Mouse (Mus musculus): Measurements from ENCODE around the gene Lin28b. TPM values are rescaled to one million over a fixed set of nuclear protein-coding genes. Genes with fewer than 3 reads are reported as not detected.
A peak's percentile ranks its signal among the peaks of the same experiment; 100 is the strongest.

Gene Lin28b
- total and polyA plus RNA-seq, 3 experiments = 0.06 to 0.16 TPM; not detected in 1

- intact Hi-C loops (cut with DNase I) = no loop called here
- peaks cover 15% of the 10 kb centered on the region for H3K27me3 ChIP-seq (ENCODE audit: control insufficient read depth, insufficient read depth, low read length)
- H3K36me3 ChIP-seq (ENCODE audit: control insufficient read depth, insufficient read depth, low read length) = no peaks in the 10 kb centered on the region
- 40% methylated on average over 2 of the region's 2 CpGs for WGBS
- no peak overlapping the region for H3K27ac ChIP-seq
- H3K79me2 ChIP-seq (replicated peaks; ENCODE audit: control insufficient read depth, insufficient read depth, low read length) = no peaks in the 10 kb centered on the region
- H3K9ac ChIP-seq (ENCODE audit: low read depth, low read length) = no peak overlapping the region
- no peak for DNase-seq
- H3K4me3 ChIP-seq = no peak overlapping the region
- TF ChIP-seq POLR2A (IDR thresholded peaks at IDR 0.05; ENCODE audit: insufficient read depth, low read depth, low read length) (no peak), EP300 (IDR thresholded peaks at IDR 0.05; ENCODE audit: insufficient read depth, low read depth, low read length) (no peak), CTCF (IDR thresholded peaks at IDR 0.05) (no peak)
- H3K4me1 ChIP-seq (ENCODE audit: control insufficient read depth, insufficient read depth, low read length) = no peaks in the 10 kb centered on the region
These were observed 3.0 kb downstream of the Lin28b start for GRCm38 (mm10) chr10:45483210-45483609.

- H3K9ac ChIP-seq (ENCODE audit: low read depth, low read length) = no peak overlapping the region
- H3K79me2 ChIP-seq (replicated peaks; ENCODE audit: control insufficient read depth, insufficient read depth, low read length) = no peaks in the 10 kb centered on the region
- peak; percentile 6 to 28 for DNase-seq
- peaks cover 6% of the 10 kb centered on the region for H3K27me3 ChIP-seq (ENCODE audit: control insufficient read depth, insufficient read depth, low read length)
- intact Hi-C loops (cut with DNase I) = no loop called here
- TF ChIP-seq POLR2A (IDR thresholded peaks at IDR 0.05; ENCODE audit: insufficient read depth, low read depth, low read length) (no peak), EP300 (IDR thresholded peaks at IDR 0.05; ENCODE audit: insufficient read depth, low read depth, low read length) (no peak), CTCF (IDR thresholded peaks at IDR 0.05) (no peak)
- no peak overlapping the region for H3K27ac ChIP-seq
- H3K36me3 ChIP-seq (ENCODE audit: control insufficient read depth, insufficient read depth, low read length) = no peaks in the 10 kb centered on the region
- H3K4me3 ChIP-seq = no peak overlapping the region
- WGBS = 2% methylated on average over 21 of the region's 21 CpGs
- H3K4me1 ChIP-seq (ENCODE audit: control insufficient read depth, insufficient read depth, low read length) = no peaks in the 10 kb centered on the region
These were observed 12.4 kb downstream of the Lin28b start for GRCm38 (mm10) chr10:45473663-45474333.

GRCm38 (mm10) chr10:45473143-45473484 is 13.1 kb downstream of the Lin28b start:
- no peak for DNase-seq
- Histone ChIP-seq H3K4me1 (ENCODE audit: control insufficient read depth, insufficient read depth, low read length) (no peaks in the 10 kb centered on the region), H3K36me3 (ENCODE audit: control insufficient read depth, insufficient read depth, low read length) (no peaks in the 10 kb centered on the region), H3K9ac (ENCODE audit: low read depth, low read length) (no peak overlapping the region), H3K27me3 (ENCODE audit: control insufficient read depth, insufficient read depth, low read length) (peaks cover 6% of the 10 kb centered on the region), H3K4me3 (no peak overlapping the region), H3K27ac (no peak overlapping the region), H3K79me2 (replicated peaks; ENCODE audit: control insufficient read depth, insufficient read depth, low read length) (no peaks in the 10 kb centered on the region)
- no peak for TF ChIP-seq EP300 (IDR thresholded peaks at IDR 0.05; ENCODE audit: insufficient read depth, low read depth, low read length)
- TF ChIP-seq POLR2A (IDR thresholded peaks at IDR 0.05; ENCODE audit: insufficient read depth, low read depth, low read length) = no peak
- no peak for TF ChIP-seq CTCF (IDR thresholded peaks at IDR 0.05)
- WGBS = 25% methylated on average over 5 of the region's 5 CpGs
- intact Hi-C loops (cut with DNase I) = no loop called here

- Histone ChIP-seq H3K9ac (ENCODE audit: low read depth, low read length) (no peak overlapping the region), H3K27me3 (ENCODE audit: control insufficient read depth, insufficient read depth, low read length) (peaks cover 6% of the 10 kb centered on the region), H3K36me3 (ENCODE audit: control insufficient read depth, insufficient read depth, low read length) (no peaks in the 10 kb centered on the region), H3K4me3 (no peak overlapping the region), H3K79me2 (replicated peaks; ENCODE audit: control insufficient read depth, insufficient read depth, low read length) (no peaks in the 10 kb centered on the region), H3K27ac (no peak overlapping the region), H3K4me1 (ENCODE audit: control insufficient read depth, insufficient read depth, low read length) (no peaks in the 10 kb centered on the region)
- intact Hi-C loops (cut with DNase I) = no loop called here
- TF ChIP-seq EP300 (IDR thresholded peaks at IDR 0.05; ENCODE audit: insufficient read depth, low read depth, low read length) (no peak), POLR2A (IDR thresholded peaks at IDR 0.05; ENCODE audit: insufficient read depth, low read depth, low read length) (no peak), CTCF (IDR thresholded peaks at IDR 0.05) (no peak)
- DNase-seq = no peak
- WGBS = 26% methylated on average over 6 of the region's 6 CpGs
These were observed 13.6 kb downstream of the Lin28b start for GRCm38 (mm10) chr10:45472431-45473142.

GRCm38 (mm10) chr10:45471321-45471720 is 14.9 kb downstream of the Lin28b start:
- Histone ChIP-seq H3K36me3 (ENCODE audit: control insufficient read depth, insufficient read depth, low read length) (no peaks in the 10 kb centered on the region), H3K79me2 (replicated peaks; ENCODE audit: control insufficient read depth, insufficient read depth, low read length) (no peaks in the 10 kb centered on the region), H3K9ac (ENCODE audit: low read depth, low read length) (no peak overlapping the region), H3K4me1 (ENCODE audit: control insufficient read depth, insufficient read depth, low read length) (no peaks in the 10 kb centered on the region), H3K27ac (no peak overlapping the region), H3K4me3 (no peak overlapping the region), H3K27me3 (ENCODE audit: control insufficient read depth, insufficient read depth, low read length) (peaks cover 6% of the 10 kb centered on the region)
- WGBS = 57% methylated on average over 3 of the region's 3 CpGs
- DNase-seq = no peak
- intact Hi-C loops (cut with DNase I) = no loop called here
- TF ChIP-seq CTCF (IDR thresholded peaks at IDR 0.05) (no peak), EP300 (IDR thresholded peaks at IDR 0.05; ENCODE audit: insufficient read depth, low read depth, low read length) (no peak), POLR2A (IDR thresholded peaks at IDR 0.05; ENCODE audit: insufficient read depth, low read depth, low read length) (no peak)

- no peak for DNase-seq
- peak overlapping the region; percentile 30 for H3K4me3 ChIP-seq
- H3K36me3 ChIP-seq (ENCODE audit: control insufficient read depth, insufficient read depth, low read length) = no peaks in the 10 kb centered on the region
- no peak overlapping the region for H3K27ac ChIP-seq
- H3K27me3 ChIP-seq (ENCODE audit: control insufficient read depth, insufficient read depth, low read length) = peaks cover 6% of the 10 kb centered on the region
- intact Hi-C loops (cut with DNase I) = no loop called here
- H3K79me2 ChIP-seq (replicated peaks; ENCODE audit: control insufficient read depth, insufficient read depth, low read length) = no peaks in the 10 kb centered on the region
- 8% methylated on average over 13 of the region's 13 CpGs for WGBS
- H3K4me1 ChIP-seq (ENCODE audit: control insufficient read depth, insufficient read depth, low read length) = no peaks in the 10 kb centered on the region
- TF ChIP-seq EP300 (IDR thresholded peaks at IDR 0.05; ENCODE audit: insufficient read depth, low read depth, low read length) = no peak
- TF ChIP-seq POLR2A (IDR thresholded peaks at IDR 0.05; ENCODE audit: insufficient read depth, low read depth, low read length) = no peak
- no peak for TF ChIP-seq CTCF (IDR thresholded peaks at IDR 0.05)
- no peak overlapping the region for H3K9ac ChIP-seq (ENCODE audit: low read depth, low read length)
These were observed 16.0 kb downstream of the Lin28b start for GRCm38 (mm10) chr10:45470079-45470739.

Measured in heart, adult 2 months (tissue).